Mouse (Mus musculus) spleen, postnatal 4 days (tissue): ENCODE measurements around the gene Bmpr1a.
A peak's percentile ranks its signal among the peaks of the same experiment; 100 is the strongest.

ENCODE experiments used
- DNase-seq, 2 experiments: peaks; one replicate each; pipeline ENCODE4 v3.0.0; 2022; ENCODE audit warnings: low spot score in 2 of 2

Gene Bmpr1a

GRCm38 (mm10) chr14:34505309-34505708 is 2.2 kb upstream of the Bmpr1a start:
- no peak for DNase-seq

- DNase-seq, result no peak
Observed at GRCm38 (mm10) chr14:34504377-34504776, 1.2 kb upstream of the Bmpr1a start.

- DNase-seq, result no peak
Observed at GRCm38 (mm10) chr14:34503759-34504158, 618 bp upstream of the Bmpr1a start.

- DNase-seq, result peak; percentile 39 to 74
Observed at GRCm38 (mm10) chr14:34502475-34503324, 441 bp downstream of the Bmpr1a start.

GRCm38 (mm10) chr14:34501804-34502474 is 1.2 kb downstream of the Bmpr1a start:
- DNase-seq, result peak; percentile 13 to 65

GRCm38 (mm10) chr14:34501447-34501803 is 1.7 kb downstream of the Bmpr1a start:
- DNase-seq, result no peak

GRCm38 (mm10) chr14:34500309-34500708 is 2.8 kb downstream of the Bmpr1a start:
- DNase-seq, result no peak

- no peak for DNase-seq
Observed at GRCm38 (mm10) chr14:34499664-34500063, 3.5 kb downstream of the Bmpr1a start.

- no peak for DNase-seq
Observed at GRCm38 (mm10) chr14:34497346-34497745, 5.8 kb downstream of the Bmpr1a start.

GRCm38 (mm10) chr14:34493682-34494081 is 9.5 kb downstream of the Bmpr1a start:
- no peak for DNase-seq

- no peak for DNase-seq
Observed at GRCm38 (mm10) chr14:34492688-34493087, 10.5 kb downstream of the Bmpr1a start.

- DNase-seq, result no peak
Observed at GRCm38 (mm10) chr14:34490965-34491364, 12.2 kb downstream of the Bmpr1a start.

- DNase-seq, result no peak
Observed at GRCm38 (mm10) chr14:34489928-34490327, 13.2 kb downstream of the Bmpr1a start.

- no peak for DNase-seq
Observed at GRCm38 (mm10) chr14:34486169-34486568, 17.0 kb downstream of the Bmpr1a start.

- no peak for DNase-seq
Observed at GRCm38 (mm10) chr14:34483469-34484341, 19.4 kb downstream of the Bmpr1a start.

- DNase-seq, result no peak
Observed at GRCm38 (mm10) chr14:34471591-34471990, 31.6 kb downstream of the Bmpr1a start.

- DNase-seq, result no peak
Observed at GRCm38 (mm10) chr14:34466291-34466690, 36.9 kb downstream of the Bmpr1a start.

- no peak for DNase-seq
Observed at GRCm38 (mm10) chr14:34459386-34459785, 43.8 kb downstream of the Bmpr1a start.

- no peak for DNase-seq
Observed at GRCm38 (mm10) chr14:34458880-34459279, 44.3 kb downstream of the Bmpr1a start.

- DNase-seq, result no peak
Observed at GRCm38 (mm10) chr14:34454282-34454681, 48.9 kb downstream of the Bmpr1a start.

GRCm38 (mm10) chr14:34453648-34454047 is 49.5 kb downstream of the Bmpr1a start:
- no peak for DNase-seq

GRCm38 (mm10) chr14:34451872-34452271 is 51.3 kb downstream of the Bmpr1a start:
- DNase-seq, result no peak
